Mouse (Mus musculus) ES-Bruce4 (cell line): ENCODE data around the gene Cbx5. TPM values are rescaled to one million over a fixed set of nuclear protein-coding genes. Genes with fewer than 3 reads are reported as not detected.
"Not testable (repeated sequence)": the region's sequence is repeated elsewhere in the genome, so short reads cannot be mapped to it uniquely, and the experiment has no call there.

Experiments used
- H3K27ac ChIP-seq: 2 replicates; pipeline ENCODE4 v1.5.1; 2012; ENCODE audit warnings: low read length, inconsistent platforms; ENCODE audit not compliant: insufficient read depth
- H3K27me3 ChIP-seq: 2 replicates; pipeline ENCODE4 v1.6.1; 2012; ENCODE audit warnings: mild to moderate bottlenecking, low read length, inconsistent platforms; ENCODE audit not compliant: control insufficient read depth, poor library complexity, insufficient read depth, severe bottlenecking
- H3K36me3 ChIP-seq: 2 replicates; pipeline ENCODE4 v1.6.1; 2012; ENCODE audit warnings: inconsistent platforms, mild to moderate bottlenecking, low read length, moderate library complexity; ENCODE audit not compliant: control insufficient read depth, poor library complexity, insufficient read depth, severe bottlenecking
- H3K4me1 ChIP-seq: one replicate; pipeline ENCODE4 v1.8.1; 2011; ENCODE audit warnings: low read length; ENCODE audit not compliant: control insufficient read depth, insufficient read depth
- H3K4me3 ChIP-seq: 2 replicates; pipeline ENCODE4 v1.5.1; 2011; ENCODE audit warnings: low read depth, mild to moderate bottlenecking, low read length
- H3K9ac ChIP-seq: 2 replicates; pipeline ENCODE4 v1.6.1; 2012; ENCODE audit warnings: low read depth, mild to moderate bottlenecking, inconsistent platforms; ENCODE audit not compliant: poor library complexity, severe bottlenecking
- H3K9me3 ChIP-seq: replicated peaks from 2 replicates; pipeline ENCODE4 v1.6.1; 2012; ENCODE audit warnings: mild to moderate bottlenecking, low read length, inconsistent platforms; ENCODE audit not compliant: control insufficient read depth, poor library complexity, insufficient read depth, severe bottlenecking
- CTCF ChIP-seq: IDR thresholded peaks from one replicate; pipeline ENCODE4 v1.8.1; 2011; ENCODE audit warnings: low read depth, low read length
- EP300 ChIP-seq: IDR thresholded peaks from 2 replicates; pipeline ENCODE4 v1.6.1; 2011; ENCODE audit warnings: low read depth, low read length; ENCODE audit not compliant: insufficient read depth
- POLR2A ChIP-seq: IDR thresholded peaks from one replicate; pipeline ENCODE4 v1.8.1; 2011; ENCODE audit warnings: low read length; ENCODE audit not compliant: insufficient read depth
- polyA plus RNA-seq: library from polyadenylated mRNA; stranded (reverse); fragments of >200 nt; gene quantifications from 2 replicates; pipeline ENCODE4 v1.2.4, GENCODE M21; 2011; ENCODE audit warnings: low read depth; ENCODE audit not compliant: missing spikeins, insufficient read depth, insufficient read length

The Cbx5 gene
- polyA plus RNA-seq, 1 experiment = 317 TPM

- H3K9me3 ChIP-seq = no peaks in the 10 kb centered on the region
- H3K36me3 ChIP-seq = no peaks in the 10 kb centered on the region
- H3K27me3 ChIP-seq = no peaks in the 10 kb centered on the region
- H3K4me3 ChIP-seq = no peak overlapping the region
- no peaks in the 10 kb centered on the region for H3K4me1 ChIP-seq
- TF ChIP-seq CTCF (peak; percentile 10), POLR2A (no peak), EP300 (no peak)
- no peak overlapping the region for H3K27ac ChIP-seq
- H3K9ac ChIP-seq = no peak overlapping the region
These were observed 40.1 kb upstream of the Cbx5 start for GRCm38 (mm10) chr15:103279750-103280149.

GRCm38 (mm10) chr15:103277949-103278348, 38.3 kb upstream of the Cbx5 start:
- H3K4me1 ChIP-seq = no peaks in the 10 kb centered on the region
- H3K27me3 ChIP-seq = no peaks in the 10 kb centered on the region
- no peaks in the 10 kb centered on the region for H3K9me3 ChIP-seq
- TF ChIP-seq POLR2A = no peak
- no peak for TF ChIP-seq EP300
- TF ChIP-seq CTCF = no peak
- no peak overlapping the region for H3K4me3 ChIP-seq
- no peak overlapping the region for H3K27ac ChIP-seq
- H3K9ac ChIP-seq = no peak overlapping the region
- H3K36me3 ChIP-seq = no peaks in the 10 kb centered on the region

DNA sequence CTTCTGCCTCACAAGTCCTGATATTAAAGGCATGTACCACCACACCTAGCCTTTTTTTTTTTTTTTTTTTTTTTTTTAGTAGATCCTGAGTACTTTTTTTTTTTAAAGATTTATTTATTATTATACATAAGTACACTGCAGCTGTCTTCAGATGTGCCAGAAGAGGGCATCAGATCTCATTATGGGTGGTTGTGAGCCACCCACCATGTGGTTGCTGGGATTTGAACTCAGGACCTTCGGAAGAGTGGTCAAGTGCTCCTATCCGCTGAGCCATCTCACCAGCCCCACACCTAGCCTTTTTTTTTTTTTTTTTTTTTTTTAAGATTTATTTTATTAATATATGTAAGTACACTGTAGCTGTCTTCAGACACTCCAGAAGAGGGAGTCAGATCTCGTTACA, 36.3 kb upstream of the Cbx5 start:
- not testable (repeated sequence) for H3K36me3 ChIP-seq, H3K9me3 ChIP-seq, H3K4me3 ChIP-seq, H3K27me3 ChIP-seq, H3K27ac ChIP-seq, H3K4me1 ChIP-seq, H3K9ac ChIP-seq

DNA sequence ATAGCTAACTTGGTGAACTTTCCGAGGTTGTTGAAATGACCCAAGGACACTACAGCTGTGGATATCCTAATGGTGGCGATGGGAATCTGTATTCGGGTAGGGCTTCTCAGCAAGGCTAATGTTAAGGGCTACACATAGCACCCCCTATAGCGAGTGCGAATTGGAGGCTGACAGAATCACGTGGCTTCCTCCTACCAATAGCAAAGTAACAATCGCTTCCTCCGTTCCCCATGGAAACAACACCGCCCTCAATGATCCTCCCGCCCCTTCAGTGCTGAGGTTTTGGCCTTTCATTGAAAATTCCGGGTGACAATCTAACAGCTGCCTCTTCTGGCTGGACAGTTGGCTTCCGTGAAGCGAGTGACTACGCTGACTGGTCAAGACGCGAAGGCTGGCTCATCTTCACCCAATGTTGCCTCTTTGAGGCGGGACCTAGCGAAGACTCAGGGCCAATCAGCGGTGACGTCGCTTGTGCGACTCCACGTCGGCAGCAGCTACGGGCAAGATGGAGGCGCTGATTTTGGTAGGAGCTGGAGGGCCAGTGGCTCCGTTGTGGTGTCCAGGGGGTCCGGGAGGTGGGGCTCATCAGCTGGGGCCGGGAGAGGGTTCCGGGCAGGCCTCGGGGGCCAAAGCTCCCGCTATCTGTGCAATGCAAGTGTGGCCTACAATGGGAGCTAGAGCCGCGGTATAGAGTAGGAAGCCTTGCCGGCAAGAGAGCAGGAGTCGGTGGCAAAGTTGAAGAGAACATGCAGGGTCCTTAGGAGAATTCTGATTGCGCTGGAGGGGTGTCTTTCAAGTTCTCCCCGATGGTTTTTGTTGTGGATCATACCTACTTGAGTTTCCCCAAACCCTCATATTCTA, 33.0 kb upstream of the Cbx5 start, which contains the start of gene Copz1:
Gene Copz1 (plus strand): TSS at position 296 of the 861 bp plus-strand sequence.
- H3K36me3 ChIP-seq = no peaks in the 10 kb centered on the region
- peak within 1 kb of the TSS; percentile 90 for H3K4me3 ChIP-seq
- H3K27me3 ChIP-seq = no peaks in the 10 kb centered on the region
- H3K4me1 ChIP-seq = no peaks in the 10 kb centered on the region
- no peak within 1 kb of the TSS for H3K27ac ChIP-seq
- no peaks in the 10 kb centered on the region for H3K9me3 ChIP-seq
- H3K9ac ChIP-seq = peak within 1 kb of the TSS; percentile 86
- TF ChIP-seq EP300 (no peak), POLR2A (peak; percentile 78)

GRCm38 (mm10) chr15:103268903-103269302, 29.3 kb upstream of the Cbx5 start:
- Histone ChIP-seq H3K36me3 (no peaks in the 10 kb centered on the region), H3K4me1 (no peaks in the 10 kb centered on the region), H3K4me3 (no peak overlapping the region), H3K27ac (no peak overlapping the region), H3K27me3 (no peaks in the 10 kb centered on the region), H3K9me3 (no peaks in the 10 kb centered on the region), H3K9ac (no peak overlapping the region)
- TF ChIP-seq POLR2A (no peak), CTCF (no peak), EP300 (no peak)

DNA sequence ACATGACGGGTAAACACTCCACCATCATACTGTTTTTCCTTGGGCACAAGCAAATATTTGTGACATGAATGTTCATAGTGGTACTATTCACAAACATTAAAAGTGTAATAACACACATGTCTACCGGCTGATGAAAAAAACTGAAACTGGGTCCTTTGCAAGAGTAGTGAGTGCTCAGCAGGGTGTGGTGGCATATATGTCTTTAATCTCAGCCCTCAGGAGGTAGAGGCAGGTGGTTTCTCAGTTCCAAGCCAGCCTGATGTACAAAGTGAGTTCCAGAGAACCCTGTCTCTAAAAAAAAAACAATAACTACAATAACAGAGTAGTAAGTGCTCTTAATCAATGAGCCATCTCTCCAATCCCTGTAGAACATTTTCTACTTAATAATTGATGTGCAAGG, 25.2 kb upstream of the Cbx5 start:
- no peaks in the 10 kb centered on the region for H3K4me1 ChIP-seq
- H3K9me3 ChIP-seq = no peaks in the 10 kb centered on the region
- H3K9ac ChIP-seq = no peak overlapping the region
- H3K36me3 ChIP-seq = no peaks in the 10 kb centered on the region
- no peak overlapping the region for H3K27ac ChIP-seq
- H3K27me3 ChIP-seq = no peaks in the 10 kb centered on the region
- H3K4me3 ChIP-seq = no peak overlapping the region
- TF ChIP-seq EP300 (no peak), POLR2A (no peak), CTCF (no peak)
